Mouse (Mus musculus) heart, embryonic 12.5 days (tissue): ENCODE results near the gene Lasp1. TPM values are rescaled to one million over a fixed set of nuclear protein-coding genes. Genes with fewer than 3 reads are reported as not detected.
"Not testable (repeated sequence)": the region's sequence is repeated elsewhere in the genome, so short reads cannot be mapped to it uniquely, and the experiment has no call there.

Experiments used
- ATAC-seq: fragments of 200-750 bp; cut with Nextera tagmentation; 2 replicates; pipeline ENCODE4 v1.8.0; 2017; ENCODE audit warnings: moderate TSS enrichment, moderate library complexity; ENCODE audit not compliant: insufficient number of reproducible peaks, low FRiP score
- H3K27ac ChIP-seq: fragments of 300-500 bp; sonication (generic); 2 replicates; pipeline ENCODE4 v1.5.1; 2016; ENCODE audit warnings: mild to moderate bottlenecking, moderate library complexity; ENCODE audit not compliant: poor library complexity, severe bottlenecking
- H3K27me3 ChIP-seq: fragments of 300-500 bp; sonication (generic); replicated peaks from 2 replicates; pipeline ENCODE4 v1.6.1; 2016; ENCODE audit warnings: mild to moderate bottlenecking, moderate library complexity
- H3K36me3 ChIP-seq: fragments of 300-500 bp; sonication (generic); 2 replicates; pipeline ENCODE4 v1.6.1; 2016; ENCODE audit warnings: mild to moderate bottlenecking, moderate library complexity
- H3K4me1 ChIP-seq: fragments of 300-500 bp; sonication (generic); replicated peaks from 2 replicates; pipeline ENCODE4 v1.6.1; 2016; ENCODE audit warnings: mild to moderate bottlenecking
- H3K4me2 ChIP-seq: fragments of 300-500 bp; sonication (generic); 2 replicates; pipeline ENCODE4 v1.6.1; 2016; ENCODE audit warnings: mild to moderate bottlenecking, moderate library complexity
- H3K4me3 ChIP-seq: fragments of 300-500 bp; sonication (generic); 2 replicates; pipeline ENCODE4 v1.5.1; 2016; ENCODE audit warnings: mild to moderate bottlenecking
- H3K9ac ChIP-seq: fragments of 300-500 bp; sonication (generic); 2 replicates; pipeline ENCODE4 v1.6.1; 2016; ENCODE audit warnings: mild to moderate bottlenecking, moderate library complexity
- H3K9me3 ChIP-seq: fragments of 300-500 bp; sonication (generic); replicated peaks from 2 replicates; pipeline ENCODE4 v1.6.1; 2016; ENCODE audit warnings: mild to moderate bottlenecking, moderate library complexity
- WGBS: fragments of 180-500 bp; shearing (Covaris S2); methylation state at CpG from one replicate; pipeline ENCODE4 v1.1.7; 2016; 5-methylcytosine and 5-hydroxymethylcytosine counted together
- polyA plus RNA-seq: library from polyadenylated mRNA; unstranded; fragments of >200 nt; fragmentation: Nextera tagmentation; extraction: Ambion mirVana; gene quantifications from 2 replicates; pipeline ENCODE4 v1.2.1, GENCODE M21; 2016

Gene Lasp1
- polyA plus RNA-seq, 1 experiment from 2014 or later: 46.9 TPM

DNA sequence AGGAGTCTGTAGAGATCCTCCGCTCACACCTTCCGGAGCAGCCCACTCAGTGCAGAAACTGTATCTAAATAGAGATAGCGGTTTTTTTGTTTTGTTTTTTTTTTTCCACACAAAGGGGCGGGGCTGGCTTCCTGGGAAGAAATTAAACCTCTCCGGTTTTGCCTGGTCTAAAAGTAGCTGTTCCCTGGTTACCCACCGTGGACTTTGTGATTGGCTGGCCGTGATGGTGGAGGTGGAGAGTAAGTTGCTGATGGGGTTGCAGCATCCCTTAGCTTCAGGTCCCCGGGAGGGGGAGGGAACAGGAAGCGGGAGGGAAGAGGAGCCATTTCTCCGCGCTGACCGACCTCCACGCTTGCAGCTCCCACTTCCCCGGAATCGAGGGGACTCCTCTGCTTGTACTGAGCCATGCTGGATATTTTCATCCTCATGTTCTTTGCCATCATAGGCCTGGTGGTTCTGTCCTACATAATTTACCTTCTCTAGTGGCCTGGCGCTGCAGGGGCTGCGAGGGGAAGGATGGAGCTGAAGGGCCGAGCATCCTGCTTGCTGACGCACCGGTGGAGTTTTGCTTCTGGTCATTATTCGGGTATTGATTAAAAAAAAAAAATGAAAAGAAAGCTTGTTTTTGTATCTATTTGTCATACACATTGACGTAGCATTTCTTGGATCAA lies 42.3 kb downstream of the Lasp1 start:
- H3K36me3 ChIP-seq: peaks cover 17% of the 10 kb centered on the region
- H3K27me3 ChIP-seq: no peaks in the 10 kb centered on the region
- peak overlapping the region; percentile 70; the same call in 1 of the 2 replicates for H3K9ac ChIP-seq
- peak overlapping the region; percentile 77 for H3K4me2 ChIP-seq
- H3K4me1 ChIP-seq: peaks cover 17% of the 10 kb centered on the region; the same call in 1 of the 2 replicates
- H3K27ac ChIP-seq: peak overlapping the region; percentile 69
- peak; percentile 71; the same call in 1 of the 2 replicates for ATAC-seq
- H3K9me3 ChIP-seq: no peaks in the 10 kb centered on the region
- H3K4me3 ChIP-seq: peak overlapping the region; percentile 60
- 2% methylated on average over 22 of the region's 22 CpGs for WGBS

DNA sequence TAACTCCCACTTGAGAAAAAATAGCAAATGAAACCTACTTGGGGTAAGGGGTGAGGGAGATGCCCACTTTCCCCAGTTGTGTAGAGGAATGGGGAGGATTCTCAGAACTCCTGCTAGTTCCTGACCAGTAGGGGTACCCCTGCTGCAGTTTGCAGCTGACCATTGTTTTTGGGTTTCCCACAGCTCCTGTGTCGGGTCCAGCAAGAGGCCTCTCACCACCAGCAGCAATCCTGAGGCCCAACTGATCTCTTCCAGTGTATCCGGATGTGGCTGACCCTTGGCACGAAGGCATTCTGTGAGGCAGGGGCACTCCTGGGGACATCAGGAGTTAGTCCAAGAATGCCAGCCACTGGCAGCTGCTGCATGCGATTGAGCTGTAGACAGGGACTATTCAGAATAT lies 43.2 kb downstream of the Lasp1 start:
- Histone ChIP-seq H3K36me3 (peaks cover 9% of the 10 kb centered on the region), H3K4me3 (no peak overlapping the region), H3K27ac (no peak overlapping the region), H3K4me1 (peaks cover 17% of the 10 kb centered on the region; the same call in 1 of the 2 replicates), H3K9me3 (no peaks in the 10 kb centered on the region), H3K9ac (no peak overlapping the region), H3K4me2 (no peak overlapping the region), H3K27me3 (no peaks in the 10 kb centered on the region)
- WGBS: 63% methylated on average over 4 of the region's 4 CpGs
- ATAC-seq: no peak

DNA sequence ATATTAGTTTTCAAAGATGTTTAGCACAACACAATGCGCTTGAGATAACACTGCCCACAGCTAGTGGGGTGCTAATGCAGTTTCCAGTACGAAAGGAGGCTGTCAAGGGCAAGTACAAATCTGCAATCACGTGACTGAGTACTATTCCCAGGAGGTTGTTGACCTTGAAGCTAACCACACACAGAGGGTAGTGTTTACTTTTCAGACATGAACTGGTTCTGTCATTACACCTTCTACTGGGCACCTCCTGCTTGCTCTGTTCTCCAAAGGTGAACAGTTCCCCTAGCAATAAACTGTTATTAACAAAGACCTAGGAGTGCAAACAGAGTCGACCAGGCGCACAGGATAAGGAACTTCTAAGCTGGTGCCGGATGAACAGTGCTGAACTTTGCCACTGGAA lies 51.6 kb downstream of the Lasp1 start:
- Histone ChIP-seq H3K27ac (peak overlapping the region; percentile 20; the same call in 1 of the 2 replicates), H3K4me2 (no peak overlapping the region), H3K36me3 (no peaks in the 10 kb centered on the region), H3K4me1 (no peaks in the 10 kb centered on the region), H3K27me3 (no peaks in the 10 kb centered on the region), H3K9ac (no peak overlapping the region), H3K9me3 (no peaks in the 10 kb centered on the region), H3K4me3 (no peak overlapping the region)
- ATAC-seq: no peak
- 57% methylated on average over 6 of the region's 6 CpGs for WGBS

DNA sequence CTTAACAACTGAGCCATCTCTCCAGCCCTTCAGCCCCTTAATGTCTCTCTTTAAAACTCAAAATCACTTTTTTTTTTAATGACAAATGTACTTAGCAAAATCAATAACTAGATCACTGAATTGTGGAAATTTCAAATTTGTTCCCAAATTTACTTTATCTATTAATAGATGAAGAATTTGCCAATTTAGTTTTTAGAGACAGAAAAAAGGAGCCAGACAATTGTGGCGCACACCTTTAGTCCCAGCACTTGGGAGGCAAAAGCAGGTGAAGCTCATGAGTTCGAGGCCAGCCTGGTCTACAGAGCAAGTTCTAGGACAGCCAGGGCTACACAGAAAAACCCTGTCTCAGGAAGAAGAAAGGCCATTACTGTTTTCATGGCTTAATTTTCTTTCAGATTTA lies 52.8 kb downstream of the Lasp1 start:
- Histone ChIP-seq H3K27ac (no peak overlapping the region), H3K36me3 (no peaks in the 10 kb centered on the region)
- 88% methylated on average over 2 of the region's 2 CpGs for WGBS

DNA sequence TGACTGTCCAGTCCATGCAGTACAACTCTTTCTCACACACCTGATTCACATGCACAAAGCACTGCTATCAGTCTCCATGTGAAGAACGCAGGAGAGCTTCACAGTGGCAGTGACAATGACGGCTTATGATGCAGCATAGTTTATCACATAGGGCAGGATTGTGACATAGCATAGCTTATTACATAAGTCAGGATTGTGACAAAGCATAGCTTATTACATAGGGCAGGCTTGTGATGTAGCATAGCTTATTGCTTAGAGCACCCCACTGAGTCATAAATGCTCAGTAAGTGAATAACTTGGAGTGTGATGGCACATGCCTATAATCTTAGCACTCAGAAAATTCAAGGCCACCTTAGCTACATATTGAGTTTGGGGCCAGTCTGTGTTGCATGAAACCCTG lies 56.7 kb downstream of the Lasp1 start:
- no peak for ATAC-seq
- H3K4me2 ChIP-seq: no peak overlapping the region
- no peak overlapping the region for H3K27ac ChIP-seq
- no peaks in the 10 kb centered on the region for H3K9me3 ChIP-seq
- H3K4me1 ChIP-seq: no peaks in the 10 kb centered on the region
- H3K9ac ChIP-seq: no peak overlapping the region
- H3K36me3 ChIP-seq: no peaks in the 10 kb centered on the region
- no peak overlapping the region for H3K4me3 ChIP-seq
- WGBS: 81% methylated on average over 2 of the region's 2 CpGs
- no peaks in the 10 kb centered on the region for H3K27me3 ChIP-seq

More for the DNA sequence above, 52.8 kb downstream of the Lasp1 start:
- ATAC-seq: no peak
- H3K4me1 ChIP-seq: no peaks in the 10 kb centered on the region
- H3K9ac ChIP-seq: no peak overlapping the region
- H3K9me3 ChIP-seq: no peaks in the 10 kb centered on the region
- H3K4me3 ChIP-seq: no peak overlapping the region
- no peak overlapping the region for H3K4me2 ChIP-seq
- no peaks in the 10 kb centered on the region for H3K27me3 ChIP-seq

DNA sequence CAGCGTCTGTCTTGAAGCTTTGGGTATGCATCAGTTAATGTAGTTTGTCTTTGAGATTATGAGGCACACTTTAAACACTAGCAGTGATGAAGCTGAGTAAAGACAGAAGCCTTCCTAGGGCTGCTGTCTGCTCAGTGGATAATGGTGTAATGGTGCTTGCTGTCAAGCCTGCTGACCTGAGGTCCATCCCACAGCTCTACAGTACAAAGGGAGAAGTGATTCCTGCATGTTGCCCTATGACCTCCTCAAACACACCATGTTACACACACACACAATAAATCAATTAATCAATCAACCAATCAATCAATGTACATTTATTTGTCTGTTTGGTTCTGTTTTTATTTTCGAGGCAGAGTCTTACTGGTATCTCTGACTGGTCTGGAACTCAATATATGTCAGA lies 63.3 kb downstream of the Lasp1 start:
- H3K4me2 ChIP-seq: no peak overlapping the region
- H3K27me3 ChIP-seq: no peaks in the 10 kb centered on the region
- 71% methylated on average over 2 of the region's 2 CpGs for whole genome bisulfite sequencing

DNA sequence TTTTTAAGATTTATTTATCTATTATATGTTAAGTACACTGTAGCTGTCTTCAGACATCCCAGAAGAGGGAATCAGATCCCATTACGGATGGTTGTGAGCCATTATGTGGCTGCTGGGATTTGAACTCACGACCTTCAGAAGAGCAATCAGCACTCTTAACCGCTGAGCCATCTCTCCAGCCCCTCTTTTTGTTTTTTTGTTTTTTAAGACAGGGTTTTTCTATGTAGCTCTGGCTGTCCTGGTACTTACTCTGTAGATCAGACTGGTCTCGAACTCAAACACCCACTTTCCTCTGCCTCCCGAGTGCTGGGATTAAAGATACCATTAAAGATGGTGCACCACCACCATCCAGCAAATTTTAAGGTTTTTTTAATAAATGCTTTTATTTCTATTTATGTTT lies 66.6 kb downstream of the Lasp1 start:
- no peaks in the 10 kb centered on the region for H3K27me3 ChIP-seq
- ATAC-seq: no peak
- 88% methylated on average over 5 of the region's 5 CpGs for WGBS
- no peak overlapping the region for H3K4me2 ChIP-seq
- H3K9ac ChIP-seq: no peak overlapping the region
- no peaks in the 10 kb centered on the region for H3K36me3 ChIP-seq
- no peak overlapping the region for H3K27ac ChIP-seq
- H3K9me3 ChIP-seq: 0 out of 2 replicates have a peak, but pooled peaks cover 5% of the 10 kb centered on the region
- no peaks in the 10 kb centered on the region for H3K4me1 ChIP-seq
- no peak overlapping the region for H3K4me3 ChIP-seq

More for the DNA sequence above, 63.3 kb downstream of the Lasp1 start:
- Histone ChIP-seq H3K9ac (no peak overlapping the region), H3K36me3 (no peaks in the 10 kb centered on the region), H3K9me3 (no peaks in the 10 kb centered on the region), H3K4me3 (no peak overlapping the region), H3K27ac (no peak overlapping the region), H3K4me1 (no peaks in the 10 kb centered on the region)
- ATAC-seq: no peak

DNA sequence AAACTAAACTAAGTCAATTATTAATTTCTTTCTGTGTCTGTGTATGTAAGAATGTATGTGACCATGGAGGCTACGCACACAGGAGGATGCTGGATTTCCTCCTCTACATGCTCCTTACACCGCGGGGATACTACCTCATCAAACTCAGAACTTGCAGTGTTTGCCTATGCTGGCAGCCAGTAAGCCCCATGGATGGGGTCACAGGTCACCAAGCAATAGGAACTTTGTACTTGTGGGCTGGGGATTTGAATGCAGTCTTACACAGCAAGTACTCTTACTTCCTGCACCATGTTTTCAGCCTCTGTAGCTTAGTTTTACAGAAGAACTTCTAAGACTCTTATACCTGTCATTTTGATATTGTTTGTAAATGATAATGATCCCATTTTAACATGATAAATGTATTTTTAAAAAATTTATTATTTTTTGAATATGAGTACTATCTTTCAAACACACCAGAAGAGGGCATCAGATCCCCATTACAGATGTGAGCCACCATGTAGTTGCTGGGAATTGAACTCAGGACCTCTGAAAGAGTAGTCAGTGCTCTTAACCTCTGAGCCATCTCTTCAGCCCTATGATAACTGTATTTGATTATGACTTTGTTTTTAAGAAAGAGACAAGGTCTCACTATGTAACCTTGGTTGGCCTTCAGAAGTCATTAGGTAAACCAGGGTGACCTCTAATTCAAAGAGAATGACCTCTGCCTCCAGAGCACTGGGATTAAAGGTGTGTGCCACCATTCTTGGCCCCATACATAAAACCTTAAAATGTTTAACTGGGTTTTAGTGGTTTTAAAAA lies 67.5 kb downstream of the Lasp1 start:
- Histone ChIP-seq H3K4me2 (no peak overlapping the region), H3K4me3 (no peak overlapping the region), H3K9me3 (0 out of 2 replicates have a peak, but pooled peaks cover 5% of the 10 kb centered on the region), H3K27me3 (no peaks in the 10 kb centered on the region), H3K36me3 (no peaks in the 10 kb centered on the region), H3K4me1 (no peaks in the 10 kb centered on the region), H3K9ac (no peak overlapping the region), H3K27ac (no peak overlapping the region)
- ATAC-seq: no peak
- 92% methylated on average over 3 of the region's 3 CpGs for WGBS

DNA sequence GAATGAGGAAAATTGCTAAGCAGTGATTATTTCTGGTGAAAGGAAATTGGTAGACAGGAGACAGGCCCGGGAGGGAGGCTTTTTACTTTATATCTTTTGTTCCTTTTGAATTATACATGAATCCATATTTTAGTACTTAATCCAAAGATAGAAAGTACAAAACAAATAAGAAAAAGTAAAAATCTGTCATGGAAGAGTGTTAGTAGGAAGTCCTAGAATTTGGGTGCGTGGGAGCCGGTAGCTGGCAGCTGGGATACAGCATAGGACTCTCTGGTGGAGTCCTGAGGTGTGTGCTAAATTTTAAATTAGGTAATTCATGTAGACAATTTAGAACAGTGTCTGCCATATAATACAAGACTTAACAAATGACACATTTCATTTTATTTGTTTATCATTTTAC lies 68.8 kb downstream of the Lasp1 start:
- no peak overlapping the region for H3K4me3 ChIP-seq
- WGBS: 86% methylated on average over 3 of the region's 3 CpGs
- H3K27me3 ChIP-seq: no peaks in the 10 kb centered on the region
- H3K9ac ChIP-seq: no peak overlapping the region
- no peak overlapping the region for H3K27ac ChIP-seq
- H3K4me2 ChIP-seq: no peak overlapping the region
- no peaks in the 10 kb centered on the region for H3K4me1 ChIP-seq
- no peak for ATAC-seq
- H3K9me3 ChIP-seq: 0 out of 2 replicates have a peak, but pooled peaks cover 5% of the 10 kb centered on the region
- no peaks in the 10 kb centered on the region for H3K36me3 ChIP-seq

DNA sequence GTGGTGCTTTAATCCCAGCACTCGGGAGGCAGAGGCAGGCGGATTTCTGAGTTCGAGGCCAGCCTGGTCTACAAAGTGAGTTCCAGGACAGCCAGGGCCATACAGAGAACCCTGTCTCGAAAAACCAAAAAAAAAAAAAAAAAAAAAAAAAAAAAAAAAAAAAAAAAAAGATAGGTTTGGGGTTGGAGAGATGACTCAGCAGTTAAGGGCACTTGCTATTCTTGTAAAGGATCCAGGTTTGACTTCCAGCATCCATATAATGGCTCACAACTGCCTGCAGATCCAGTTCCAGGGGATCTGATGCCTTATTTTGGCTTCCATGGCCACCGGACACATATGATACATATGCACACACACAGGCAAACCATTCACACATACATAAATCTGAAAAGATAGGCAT lies 73.6 kb downstream of the Lasp1 start:
- H3K4me1 ChIP-seq, ATAC-seq, H3K27ac ChIP-seq, H3K4me3 ChIP-seq, H3K4me2 ChIP-seq, H3K9me3 ChIP-seq, H3K27me3 ChIP-seq, H3K9ac ChIP-seq, H3K36me3 ChIP-seq: not testable (repeated sequence)
- 76% methylated on average over 5 of the region's 5 CpGs for WGBS

DNA sequence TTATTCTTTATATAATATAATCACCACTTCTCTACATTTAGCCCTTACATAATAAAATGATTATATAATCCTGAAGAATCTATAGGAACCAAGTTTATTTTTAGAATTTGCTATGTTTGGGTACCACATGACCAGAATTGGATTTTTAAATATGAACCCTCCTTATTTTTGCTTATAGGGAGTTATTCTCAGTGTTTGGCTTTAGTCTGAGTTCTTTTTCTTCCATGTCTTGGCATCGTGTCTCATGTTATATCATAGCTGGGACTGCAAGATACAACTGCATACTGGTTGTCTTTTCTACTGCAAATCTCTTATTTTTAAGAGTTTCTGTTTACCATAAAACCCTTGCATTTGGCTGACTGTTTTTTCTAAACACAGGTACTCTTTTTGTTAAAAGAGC lies 75.6 kb downstream of the Lasp1 start:
- no peak overlapping the region for H3K4me3 ChIP-seq
- ATAC-seq: no peak
- no peaks in the 10 kb centered on the region for H3K36me3 ChIP-seq
- H3K4me2 ChIP-seq: no peak overlapping the region
- H3K27ac ChIP-seq: no peak overlapping the region
- H3K4me1 ChIP-seq: no peaks in the 10 kb centered on the region
- 90% methylated on average over 1 of the region's 1 CpGs for WGBS
- H3K9me3 ChIP-seq: no peaks in the 10 kb centered on the region
- H3K27me3 ChIP-seq: no peaks in the 10 kb centered on the region
- no peak overlapping the region for H3K9ac ChIP-seq
